Mouse (Mus musculus) intestine, embryonic 16.5 days (tissue): ENCODE measurements at regions not wholly inside any gene's neighbourhood (a gene's known extent, or its start where the extent isn't known, plus 50 kb on each side); places are given as distances from the start of the nearest gene placed in this dataset.

ENCODE experiments used
- ATAC-seq: fragments of 200-750 bp; cut with Nextera tagmentation; 2 replicates; pipeline ENCODE4 v1.8.0; 2017; ENCODE audit warnings: moderate TSS enrichment, moderate library complexity
- H3K27ac ChIP-seq: fragments of 300-500 bp; sonication (generic); 2 replicates; pipeline ENCODE4 v1.5.1; 2014; ENCODE audit warnings: mild to moderate bottlenecking, low read length
- H3K27me3 ChIP-seq: fragments of 300-500 bp; sonication (generic); replicated peaks from 2 replicates; pipeline ENCODE4 v1.6.1; 2014; ENCODE audit warnings: low read length, control low read depth, mixed read lengths; ENCODE audit not compliant: control insufficient read depth, insufficient read depth
- H3K36me3 ChIP-seq: fragments of 300-500 bp; sonication (generic); 2 replicates; pipeline ENCODE4 v1.6.1; 2014; ENCODE audit warnings: low read length, control low read depth; ENCODE audit not compliant: control insufficient read depth, insufficient read depth
- H3K4me1 ChIP-seq: fragments of 300-500 bp; sonication (generic); 2 replicates; pipeline ENCODE4 v1.6.1; 2014; ENCODE audit warnings: low read length, control low read depth, mixed read lengths; ENCODE audit not compliant: control insufficient read depth, insufficient read depth
- H3K4me2 ChIP-seq: fragments of 300-500 bp; sonication (generic); 2 replicates; pipeline ENCODE4 v1.6.1; 2014; ENCODE audit warnings: low read depth, low read length, control low read depth
- H3K4me3 ChIP-seq: fragments of 300-500 bp; sonication (generic); 2 replicates; pipeline ENCODE4 v1.5.1; 2014; ENCODE audit warnings: mild to moderate bottlenecking, low read length
- H3K9ac ChIP-seq: fragments of 300-500 bp; sonication (generic); 2 replicates; pipeline ENCODE4 v1.6.1; 2014; ENCODE audit warnings: low read depth, low read length
- H3K9me3 ChIP-seq: fragments of 300-500 bp; sonication (generic); 2 replicates; pipeline ENCODE4 v1.6.1; 2016; ENCODE audit warnings: low read length, control low read depth; ENCODE audit not compliant: control insufficient read depth
- WGBS: fragments of 180-500 bp; shearing (Covaris S2); extraction: QIAGEN DNeasy Blood & Tissue Kit; methylation state at CpG from one replicate; pipeline ENCODE4 v1.1.7; 2014; 5-methylcytosine and 5-hydroxymethylcytosine counted together

GRCm38 (mm10) chr7:67462591-67462990 is 89.9 kb upstream of the Mef2a start:
- Histone ChIP-seq H3K4me3 (no peak overlapping the region), H3K36me3 (no peaks in the 10 kb centered on the region), H3K27me3 (no peaks in the 10 kb centered on the region), H3K9ac (no peak overlapping the region), H3K27ac (no peak overlapping the region), H3K9me3 (no peaks in the 10 kb centered on the region), H3K4me2 (no peak overlapping the region), H3K4me1 (0 out of 2 replicates have a peak, but pooled peaks cover 3% of the 10 kb centered on the region)
- no peak for ATAC-seq
- 56% methylated on average over 9 of the region's 9 CpGs for WGBS

- H3K4me3 ChIP-seq: no peak overlapping the region
- 79% methylated on average over 11 of the region's 11 CpGs for WGBS
- no peak overlapping the region for H3K27ac ChIP-seq
- H3K9me3 ChIP-seq: no peaks in the 10 kb centered on the region
- no peaks in the 10 kb centered on the region for H3K36me3 ChIP-seq
- no peak overlapping the region for H3K4me2 ChIP-seq
- no peak overlapping the region for H3K9ac ChIP-seq
- H3K27me3 ChIP-seq: no peaks in the 10 kb centered on the region
- ATAC-seq: no peak
- 0 out of 2 replicates have a peak, but pooled peaks cover 3% of the 10 kb centered on the region for H3K4me1 ChIP-seq
Observed at GRCm38 (mm10) chr7:67461333-67462255, 88.9 kb upstream of the Mef2a start.

GRCm38 (mm10) chr7:67459810-67460209 is 87.2 kb upstream of the Mef2a start:
- Histone ChIP-seq H3K27ac (no peak overlapping the region), H3K4me3 (no peak overlapping the region), H3K9me3 (no peaks in the 10 kb centered on the region), H3K9ac (no peak overlapping the region), H3K4me2 (no peak overlapping the region), H3K36me3 (no peaks in the 10 kb centered on the region), H3K4me1 (0 out of 2 replicates have a peak, but pooled peaks cover 3% of the 10 kb centered on the region), H3K27me3 (no peaks in the 10 kb centered on the region)
- 64% methylated on average over 10 of the region's 10 CpGs for WGBS
- ATAC-seq: no peak

GRCm38 (mm10) chr7:67459209-67459608 is 86.6 kb upstream of the Mef2a start:
- H3K4me1 ChIP-seq: 0 out of 2 replicates have a peak, but pooled peaks cover 3% of the 10 kb centered on the region
- no peaks in the 10 kb centered on the region for H3K27me3 ChIP-seq
- no peaks in the 10 kb centered on the region for H3K9me3 ChIP-seq
- H3K4me2 ChIP-seq: no peak overlapping the region
- H3K9ac ChIP-seq: no peak overlapping the region
- no peak overlapping the region for H3K27ac ChIP-seq
- ATAC-seq: no peak
- no peaks in the 10 kb centered on the region for H3K36me3 ChIP-seq
- 90% methylated on average over 9 of the region's 9 CpGs for WGBS
- no peak overlapping the region for H3K4me3 ChIP-seq

GRCm38 (mm10) chr7:67458640-67459039 is 86.0 kb upstream of the Mef2a start:
- Histone ChIP-seq H3K9ac (no peak overlapping the region), H3K36me3 (no peaks in the 10 kb centered on the region), H3K4me2 (no peak overlapping the region), H3K4me3 (no peak overlapping the region), H3K27ac (no peak overlapping the region), H3K4me1 (0 out of 2 replicates have a peak, but pooled peaks cover 2% of the 10 kb centered on the region), H3K27me3 (no peaks in the 10 kb centered on the region), H3K9me3 (no peaks in the 10 kb centered on the region)
- 76% methylated on average over 4 of the region's 4 CpGs for WGBS
- ATAC-seq: no peak

- Histone ChIP-seq H3K9ac (no peak overlapping the region), H3K36me3 (no peaks in the 10 kb centered on the region), H3K27me3 (no peaks in the 10 kb centered on the region), H3K4me1 (no peaks in the 10 kb centered on the region), H3K4me2 (no peak overlapping the region), H3K27ac (no peak overlapping the region), H3K9me3 (no peaks in the 10 kb centered on the region), H3K4me3 (no peak overlapping the region)
- 87% methylated on average over 1 of the region's 1 CpGs for WGBS
- ATAC-seq: no peak
Observed at GRCm38 (mm10) chr7:67457898-67458297, 85.2 kb upstream of the Mef2a start.

GRCm38 (mm10) chr7:67456015-67456414 is 83.4 kb upstream of the Mef2a start:
- Histone ChIP-seq H3K4me2 (no peak overlapping the region), H3K9ac (no peak overlapping the region), H3K4me3 (no peak overlapping the region), H3K27ac (no peak overlapping the region), H3K27me3 (no peaks in the 10 kb centered on the region), H3K9me3 (no peaks in the 10 kb centered on the region), H3K4me1 (no peaks in the 10 kb centered on the region), H3K36me3 (no peaks in the 10 kb centered on the region)
- ATAC-seq: no peak
- WGBS: 77% methylated on average over 4 of the region's 4 CpGs

- no peaks in the 10 kb centered on the region for H3K4me1 ChIP-seq
- 67% methylated on average over 4 of the region's 4 CpGs for WGBS
- no peak for ATAC-seq
- no peak overlapping the region for H3K9ac ChIP-seq
- no peaks in the 10 kb centered on the region for H3K27me3 ChIP-seq
- no peak overlapping the region for H3K4me2 ChIP-seq
- no peaks in the 10 kb centered on the region for H3K9me3 ChIP-seq
- H3K36me3 ChIP-seq: no peaks in the 10 kb centered on the region
- H3K27ac ChIP-seq: no peak overlapping the region
- no peak overlapping the region for H3K4me3 ChIP-seq
Observed at GRCm38 (mm10) chr7:67454458-67454857, 81.8 kb upstream of the Mef2a start.

GRCm38 (mm10) chr7:67451157-67451793 is 78.6 kb upstream of the Mef2a start:
- no peak overlapping the region for H3K9ac ChIP-seq
- no peaks in the 10 kb centered on the region for H3K9me3 ChIP-seq
- no peak overlapping the region for H3K4me3 ChIP-seq
- no peaks in the 10 kb centered on the region for H3K27me3 ChIP-seq
- peaks cover 4% of the 10 kb centered on the region; the same call in 1 of the 2 replicates for H3K4me1 ChIP-seq
- 76% methylated on average over 6 of the region's 6 CpGs for WGBS
- H3K36me3 ChIP-seq: no peaks in the 10 kb centered on the region
- no peak overlapping the region for H3K27ac ChIP-seq
- no peak overlapping the region for H3K4me2 ChIP-seq
- ATAC-seq: no peak
